16 mouse cellular contexts compared by ENCODE assay signal in genomic region chr11:116241744-116242235, GRCm38 (mm10). TPM values are rescaled to one million over a fixed set of nuclear protein-coding genes. Genes with fewer than 3 reads are reported as not detected.
DNase-seq lines count a peak whose midpoint lies in the region; ATAC-seq and TF ChIP-seq lines count a peak whose summit lies in the region.
"Had no signal": no experiment of that assay in that cellular context is flagged by ENCODE, and none has a peak within 500 bp of the region (broad histone marks: within the 10 kb centered on the region; RNA-seq: fewer than 3 reads in every experiment).

No protein-coding gene starts in this region.

- H3K4me1 ChIP-seq in heart, embryonic 10.5 days: peaks cover 29% of the 10 kb centered on the region
- H3K4me1 ChIP-seq in embryonic facial prominence, embryonic 11.5 days (ENCODE audit: control insufficient read depth, insufficient read depth, low read length): no peaks in the 10 kb centered on the region; the same call in 1 of the 2 replicates
- H3K4me1 ChIP-seq in limb, embryonic 14.5 days (ENCODE audit: control insufficient read depth, insufficient read depth, low read length): peaks cover 14% of the 10 kb centered on the region
- peaks cover 17% of the 10 kb centered on the region for H3K4me1 ChIP-seq in liver, embryonic 12.5 days

- WGBS in heart, embryonic 10.5 days: 61% methylated on average over 12 of the region's 12 CpGs
- WGBS in embryonic facial prominence, embryonic 11.5 days: 16% methylated on average over 12 of the region's 12 CpGs
- 14% methylated on average over 12 of the region's 12 CpGs for WGBS in limb, embryonic 14.5 days
- 64% methylated on average over 12 of the region's 12 CpGs for WGBS in liver, embryonic 12.5 days (ENCODE audit: insufficient replicate concordance)

- H3K27me3 ChIP-seq in heart, embryonic 10.5 days (ENCODE audit: insufficient read depth, poor library complexity, severe bottlenecking): peaks cover 35% of the 10 kb centered on the region
- peaks cover 11% of the 10 kb centered on the region; the same call in 1 of the 2 replicates for H3K27me3 ChIP-seq in embryonic facial prominence, embryonic 11.5 days (ENCODE audit: control insufficient read depth, insufficient read depth, low read length)
- peaks cover 10% of the 10 kb centered on the region; the same call in 1 of the 2 replicates for H3K27me3 ChIP-seq in limb, embryonic 14.5 days (ENCODE audit: control insufficient read depth, insufficient read depth, low read length)
- peaks cover 26% of the 10 kb centered on the region for H3K27me3 ChIP-seq in liver, embryonic 12.5 days (replicated peaks)

- DNase-seq in heart, embryonic 10.5 days (ENCODE audit: low spot score): no peak
- DNase-seq in heart, adult 8-10 months (ENCODE audit: low spot score): no peak
- DNase-seq in embryonic facial prominence, embryonic 11.5 days (ENCODE audit: low spot score): peak; percentile 68
- DNase-seq in kidney, adult 9 months: peak; percentile 74
- no peak for DNase-seq in limb, embryonic 14.5 days (ENCODE audit: low spot score)
- DNase-seq in left cerebral cortex, postnatal 36 days (ENCODE audit: low spot score in 2 of 2): no peak
- no peak for DNase-seq in heart, postnatal 14 days
- DNase-seq: adrenal gland, adult 2 months; spleen, adult 18-20 months; thymus, postnatal 25 days had no signal

- intact Hi-C loops in left cerebral cortex, postnatal 36 days (cut with DNase I): no loop called here
- intact Hi-C loops in heart, postnatal 14 days (cut with DNase I): no loop called here

- peak overlapping the region; percentile 15; the same call in 1 of the 2 replicates for H3K9ac ChIP-seq in embryonic facial prominence, embryonic 11.5 days (replicated peaks; ENCODE audit: low read length)
- H3K9ac ChIP-seq in limb, embryonic 14.5 days (ENCODE audit: low read depth, low read length, severe bottlenecking): peak overlapping the region; percentile 31; the same call in 1 of the 2 replicates
- no peak overlapping the region for H3K9ac ChIP-seq in liver, embryonic 12.5 days
- H3K9ac ChIP-seq: embryonic facial prominence, embryonic 15.5 days; heart, embryonic 13.5 days had no signal

- H3K27ac ChIP-seq in heart, embryonic 10.5 days: peak overlapping the region; percentile 59; the same call in 1 of the 2 replicates
- peak overlapping the region; percentile 3; the same call in 1 of the 2 replicates for H3K27ac ChIP-seq in embryonic facial prominence, embryonic 11.5 days (replicated peaks; ENCODE audit: low read depth, low read length)
- no peak overlapping the region for H3K27ac ChIP-seq in limb, embryonic 14.5 days (replicated peaks; ENCODE audit: low read depth, low read length)
- H3K27ac ChIP-seq in liver, embryonic 12.5 days: no peak overlapping the region
- H3K27ac ChIP-seq: embryonic facial prominence, embryonic 15.5 days; heart, embryonic 13.5 days had no signal

- TF ChIP-seq POLR2A in limb, embryonic 14.5 days (IDR thresholded peaks at IDR 0.05; ENCODE audit: borderline replicate concordance, extremely low read depth, insufficient read depth, insufficient read length): no peak

- no peak overlapping the region for H3K4me3 ChIP-seq in heart, embryonic 10.5 days
- H3K4me3 ChIP-seq in embryonic facial prominence, embryonic 11.5 days (ENCODE audit: low read depth, low read length): no peak overlapping the region
- no peak overlapping the region for H3K4me3 ChIP-seq in limb, embryonic 14.5 days (replicated peaks; ENCODE audit: low read length)
- no peak overlapping the region for H3K4me3 ChIP-seq in liver, embryonic 12.5 days
- H3K4me3 ChIP-seq: embryonic facial prominence, embryonic 15.5 days; heart, embryonic 13.5 days; megakaryocyte, embryonic 14.5 days had no signal

- no peak overlapping the region for H3K4me2 ChIP-seq in embryonic facial prominence, embryonic 11.5 days (ENCODE audit: low read depth, low read length)
- no peak overlapping the region for H3K4me2 ChIP-seq in limb, embryonic 14.5 days (replicated peaks; ENCODE audit: low read depth, low read length, severe bottlenecking)
- H3K4me2 ChIP-seq in liver, embryonic 12.5 days: no peak overlapping the region
- H3K4me2 ChIP-seq: embryonic facial prominence, embryonic 15.5 days; heart, embryonic 13.5 days had no signal

- no peaks in the 10 kb centered on the region for H3K9me3 ChIP-seq in heart, embryonic 10.5 days
- no peaks in the 10 kb centered on the region for H3K9me3 ChIP-seq in embryonic facial prominence, embryonic 11.5 days (replicated peaks; ENCODE audit: control insufficient read depth, low read length)
- H3K9me3 ChIP-seq in limb, embryonic 14.5 days (ENCODE audit: control insufficient read depth, low read length): no peaks in the 10 kb centered on the region
- no peaks in the 10 kb centered on the region for H3K9me3 ChIP-seq in liver, embryonic 12.5 days (replicated peaks)
- H3K9me3 ChIP-seq: embryonic facial prominence, embryonic 15.5 days; heart, embryonic 13.5 days; megakaryocyte, embryonic 14.5 days had no signal

- H3K36me3 ChIP-seq in heart, embryonic 10.5 days: peaks cover 44% of the 10 kb centered on the region
- H3K36me3 ChIP-seq in embryonic facial prominence, embryonic 11.5 days (replicated peaks; ENCODE audit: control insufficient read depth, insufficient read depth, low read depth, low read length): peaks cover 14% of the 10 kb centered on the region
- peaks cover 33% of the 10 kb centered on the region for H3K36me3 ChIP-seq in limb, embryonic 14.5 days (ENCODE audit: control insufficient read depth, insufficient read depth, low read length)
- peaks cover 35% of the 10 kb centered on the region for H3K36me3 ChIP-seq in liver, embryonic 12.5 days

- ATAC-seq in embryonic facial prominence, embryonic 11.5 days (replicated peaks; ENCODE audit: insufficient number of reproducible peaks, low FRiP score, low TSS enrichment, low read depth): no peak
- no peak for ATAC-seq in limb, embryonic 14.5 days (ENCODE audit: low FRiP score, low read depth)
- ATAC-seq in liver, embryonic 12.5 days: no peak

RNA-seq across cellular contexts. Expression of gene Evpl, which starts 3.9 kb away (rescaled TPM):
- polyA plus RNA-seq in heart, embryonic 10.5 days (2016; fragmentation: Nextera tagmentation; extraction: Ambion mirVana): 0.67 and 1.5 TPM in 2 replicates
- under 1 TPM; 0.49 to 0.94 (median 0.56) TPM for total RNA-seq in heart, adult 8-10 months (2022)
- 0.73 and 0.88 TPM in 2 replicates for polyA plus RNA-seq in embryonic facial prominence, embryonic 11.5 days (2014; fragmentation: Nextera tagmentation; extraction: Ambion mirVana)
- polyA plus RNA-seq in limb, embryonic 14.5 days (2012; rRNA removed): 6.0 and 8.2 TPM in 2 replicates
- 17.0 and 21.8 TPM in 2 replicates for polyA plus RNA-seq in limb, embryonic 14.5 days (2014; fragmentation: Nextera tagmentation; extraction: Ambion mirVana)
- 1 to 10 TPM; 1.2 to 1.3 TPM for total RNA-seq in left cerebral cortex, postnatal 36 days (2021)
- polyA plus RNA-seq in liver, embryonic 12.5 days (2016; fragmentation: Nextera tagmentation; extraction: Ambion mirVana): 0.30 and 0.31 TPM in 2 replicates
- under 1 TPM; 0.83 to 0.93 TPM for total RNA-seq in heart, postnatal 14 days (2021)

RNA-seq across cellular contexts. Expression of gene Srp68, which starts 32.2 kb away (rescaled TPM):
- polyA plus RNA-seq in heart, embryonic 10.5 days (2016; fragmentation: Nextera tagmentation; extraction: Ambion mirVana): 90.7 and 101 TPM in 2 replicates
- 10 to 100 TPM; 61.3 to 72.1 (median 66.2) TPM for total RNA-seq in heart, adult 8-10 months (2022)
- polyA plus RNA-seq in embryonic facial prominence, embryonic 11.5 days (2014; fragmentation: Nextera tagmentation; extraction: Ambion mirVana): 78.7 and 80.5 TPM in 2 replicates
- 106 and 111 TPM in 2 replicates for polyA plus RNA-seq in limb, embryonic 14.5 days (2012; rRNA removed)
- 94.9 and 103 TPM in 2 replicates for polyA plus RNA-seq in limb, embryonic 14.5 days (2014; fragmentation: Nextera tagmentation; extraction: Ambion mirVana)
- 10 to 100 TPM; 66.6 to 70.6 TPM for total RNA-seq in left cerebral cortex, postnatal 36 days (2021)
- polyA plus RNA-seq in liver, embryonic 12.5 days (2016; fragmentation: Nextera tagmentation; extraction: Ambion mirVana): 66.4 and 66.8 TPM in 2 replicates
- 10 to 100 TPM; 54.4 to 55.6 TPM for total RNA-seq in heart, postnatal 14 days (2021)

RNA-seq across cellular contexts. Expression of gene Galr2, which starts 38.9 kb away (rescaled TPM):
- 0.07 and 0.21 TPM in 2 replicates for polyA plus RNA-seq in heart, embryonic 10.5 days (2016; fragmentation: Nextera tagmentation; extraction: Ambion mirVana)
- total RNA-seq in heart, adult 8-10 months (2022): not detected
- polyA plus RNA-seq in embryonic facial prominence, embryonic 11.5 days (2014; fragmentation: Nextera tagmentation; extraction: Ambion mirVana): 0.11 and 0.52 TPM in 2 replicates
- 0.24 and 0.59 TPM in 2 replicates for polyA plus RNA-seq in limb, embryonic 14.5 days (2012; rRNA removed)
- 0.33 and 0.37 TPM in 2 replicates for polyA plus RNA-seq in limb, embryonic 14.5 days (2014; fragmentation: Nextera tagmentation; extraction: Ambion mirVana)
- not detected for total RNA-seq in left cerebral cortex, postnatal 36 days (2021)
- not detected in 2 replicates for polyA plus RNA-seq in liver, embryonic 12.5 days (2016; fragmentation: Nextera tagmentation; extraction: Ambion mirVana)
- not detected for total RNA-seq in heart, postnatal 14 days (2021)
- total RNA-seq: layer of hippocampus, adult 18-20 months; liver, adult 2 months had no signal
- polyA plus RNA-seq: heart, embryonic 13.5 days; liver, adult 2 months had no signal

RNA-seq across cellular contexts. Expression of gene Acox1, which starts 42.9 kb away (rescaled TPM):
- polyA plus RNA-seq in heart, embryonic 10.5 days (2016; fragmentation: Nextera tagmentation; extraction: Ambion mirVana): 24.5 and 32.7 TPM in 2 replicates
- total RNA-seq in heart, adult 8-10 months (2022): 100 to 1,000 TPM; 199 to 220 (median 213) TPM
- 22.1 and 22.4 TPM in 2 replicates for polyA plus RNA-seq in embryonic facial prominence, embryonic 11.5 days (2014; fragmentation: Nextera tagmentation; extraction: Ambion mirVana)
- 38.1 and 42.9 TPM in 2 replicates for polyA plus RNA-seq in limb, embryonic 14.5 days (2012; rRNA removed)
- 26.3 and 30.1 TPM in 2 replicates for polyA plus RNA-seq in limb, embryonic 14.5 days (2014; fragmentation: Nextera tagmentation; extraction: Ambion mirVana)
- 100 to 1,000 TPM; 115 to 118 TPM for total RNA-seq in left cerebral cortex, postnatal 36 days (2021)
- polyA plus RNA-seq in liver, embryonic 12.5 days (2016; fragmentation: Nextera tagmentation; extraction: Ambion mirVana): 15.3 and 19.7 TPM in 2 replicates
- 100 to 1,000 TPM; 101 to 116 TPM for total RNA-seq in heart, postnatal 14 days (2021)

RNA-seq across cellular contexts. Expression of gene Ten1, which starts 43.1 kb away (rescaled TPM):
- 87.6 and 99.5 TPM in 2 replicates for polyA plus RNA-seq in heart, embryonic 10.5 days (2016; fragmentation: Nextera tagmentation; extraction: Ambion mirVana)
- total RNA-seq in heart, adult 8-10 months (2022): 10 to 100 TPM; 10.1 to 15.1 (median 10.8) TPM
- polyA plus RNA-seq in embryonic facial prominence, embryonic 11.5 days (2014; fragmentation: Nextera tagmentation; extraction: Ambion mirVana): 54.7 and 59.2 TPM in 2 replicates
- 44.2 and 50.0 TPM in 2 replicates for polyA plus RNA-seq in limb, embryonic 14.5 days (2012; rRNA removed)
- 67.4 and 70.5 TPM in 2 replicates for polyA plus RNA-seq in limb, embryonic 14.5 days (2014; fragmentation: Nextera tagmentation; extraction: Ambion mirVana)
- 10 to 100 TPM; 41.3 to 41.6 TPM for total RNA-seq in left cerebral cortex, postnatal 36 days (2021)
- 43.4 and 44.0 TPM in 2 replicates for polyA plus RNA-seq in liver, embryonic 12.5 days (2016; fragmentation: Nextera tagmentation; extraction: Ambion mirVana)
- total RNA-seq in heart, postnatal 14 days (2021): 10 to 100 TPM; 22.2 to 27.0 TPM

Comparison
In these comparisons a context has a peak if more than half of its experiments do, and no peak if none do; other contexts are left out.
1. DNase-seq: peak in embryonic facial prominence, embryonic 11.5 days (single experiment) and kidney, adult 9 months (single experiment); none in heart, embryonic 10.5 days (single experiment), heart, adult 8-10 months (single experiment), limb, embryonic 14.5 days (single experiment), left cerebral cortex, postnatal 36 days (0 of 2) and heart, postnatal 14 days (0 of 2).
2. H3K27ac ChIP-seq: peak in heart, embryonic 10.5 days (single experiment) and embryonic facial prominence, embryonic 11.5 days (single experiment); none in limb, embryonic 14.5 days (single experiment) and liver, embryonic 12.5 days (single experiment).